Mouse (Mus musculus): ENCODE results near the gene Rad51b. TPM values are rescaled to one million over a fixed set of nuclear protein-coding genes. Genes with fewer than 3 reads are reported as not detected.
A peak's percentile ranks its signal among the peaks of the same experiment; 100 is the strongest.

Gene Rad51b
- polyA plus RNA-seq, 1 experiment from 2014 or later: 3.9 TPM

- ATAC-seq (replicated peaks; ENCODE audit: low FRiP score, low read depth) (no peak), DNase-seq (ENCODE audit: low spot score) (no peak)
- no peaks in the 10 kb centered on the region for H3K27me3 ChIP-seq (ENCODE audit: insufficient read depth, low read length)
- TF ChIP-seq CTCF (IDR thresholded peaks at IDR 0.05; ENCODE audit: low read depth): no peak
- H3K36me3 ChIP-seq (ENCODE audit: insufficient read depth, low read length): no peaks in the 10 kb centered on the region
- no peaks in the 10 kb centered on the region for H3K9me3 ChIP-seq (replicated peaks; ENCODE audit: low read length)
- no peak overlapping the region for H3K4me2 ChIP-seq (ENCODE audit: low read length)
- no peak overlapping the region for H3K27ac ChIP-seq
- H3K4me3 ChIP-seq (replicated peaks; ENCODE audit: low read depth, low read length): no peak overlapping the region
- no peak overlapping the region for H3K9ac ChIP-seq (ENCODE audit: low read depth, low read length)
- H3K4me1 ChIP-seq (replicated peaks; ENCODE audit: insufficient read depth, low read length): 0 out of 2 replicates have a peak, but pooled peaks cover 4% of the 10 kb centered on the region
Observed at GRCm38 (mm10) chr12:79649796-79650195, 352.7 kb downstream of the Rad51b start.

GRCm38 (mm10) chr12:79655138-79655537 lies 358.1 kb downstream of the Rad51b start:
- no peak for ATAC-seq (replicated peaks; ENCODE audit: low FRiP score, low read depth)

GRCm38 (mm10) chr12:79658861-79659260 lies 361.8 kb downstream of the Rad51b start:
- H3K9me3 ChIP-seq (replicated peaks; ENCODE audit: low read length): no peaks in the 10 kb centered on the region
- no peaks in the 10 kb centered on the region for H3K36me3 ChIP-seq (ENCODE audit: insufficient read depth, low read length)
- H3K27ac ChIP-seq: no peak overlapping the region
- H3K4me1 ChIP-seq (replicated peaks; ENCODE audit: insufficient read depth, low read length): peaks cover 17% of the 10 kb centered on the region; the same call in 1 of the 2 replicates
- no peaks in the 10 kb centered on the region for H3K27me3 ChIP-seq (ENCODE audit: insufficient read depth, low read length)
- TF ChIP-seq CTCF (IDR thresholded peaks at IDR 0.05; ENCODE audit: low read depth): no peak
- H3K9ac ChIP-seq (ENCODE audit: low read depth, low read length): no peak overlapping the region
- no peak for ATAC-seq (replicated peaks; ENCODE audit: low FRiP score, low read depth)
- no peak overlapping the region for H3K4me3 ChIP-seq (replicated peaks; ENCODE audit: low read depth, low read length)
- DNase-seq (ENCODE audit: low spot score): peak; percentile 36
- WGBS: 73% methylated on average over 3 of the region's 3 CpGs
- no peak overlapping the region for H3K4me2 ChIP-seq (ENCODE audit: low read length)

More at GRCm38 (mm10) chr12:79655138-79655537, 358.1 kb downstream of the Rad51b start:
- no peak for DNase-seq (ENCODE audit: low spot score)
- H3K36me3 ChIP-seq (ENCODE audit: insufficient read depth, low read length): no peaks in the 10 kb centered on the region
- 94% methylated on average over 5 of the region's 5 CpGs for WGBS
- H3K9ac ChIP-seq (ENCODE audit: low read depth, low read length): no peak overlapping the region
- H3K9me3 ChIP-seq (replicated peaks; ENCODE audit: low read length): no peaks in the 10 kb centered on the region
- peaks cover under 1% of the 10 kb centered on the region; the same call in 1 of the 2 replicates for H3K4me1 ChIP-seq (replicated peaks; ENCODE audit: insufficient read depth, low read length)
- H3K27me3 ChIP-seq (ENCODE audit: insufficient read depth, low read length): no peaks in the 10 kb centered on the region
- no peak overlapping the region for H3K4me3 ChIP-seq (replicated peaks; ENCODE audit: low read depth, low read length)
- TF ChIP-seq CTCF (IDR thresholded peaks at IDR 0.05; ENCODE audit: low read depth): peak; percentile 20; the same call in 1 of the 2 replicates
- H3K27ac ChIP-seq: no peak overlapping the region
- H3K4me2 ChIP-seq (ENCODE audit: low read length): no peak overlapping the region

- DNase-seq (ENCODE audit: low spot score) (peak; percentile 66), ATAC-seq (replicated peaks; ENCODE audit: low FRiP score, low read depth) (0 out of 2 replicates have a peak, but pooled peaks have one; percentile 35)
- Histone ChIP-seq H3K4me2 (ENCODE audit: low read length) (no peak overlapping the region), H3K9ac (ENCODE audit: low read depth, low read length) (no peak overlapping the region), H3K27me3 (ENCODE audit: insufficient read depth, low read length) (no peaks in the 10 kb centered on the region), H3K4me3 (replicated peaks; ENCODE audit: low read depth, low read length) (no peak overlapping the region), H3K36me3 (ENCODE audit: insufficient read depth, low read length) (no peaks in the 10 kb centered on the region), H3K27ac (peak overlapping the region; percentile 58), H3K9me3 (replicated peaks; ENCODE audit: low read length) (no peaks in the 10 kb centered on the region), H3K4me1 (replicated peaks; ENCODE audit: insufficient read depth, low read length) (peaks cover 24% of the 10 kb centered on the region; the same call in 1 of the 2 replicates)
- TF ChIP-seq CTCF (IDR thresholded peaks at IDR 0.05; ENCODE audit: low read depth): no peak
- 17% methylated on average over 2 of the region's 2 CpGs for WGBS
Observed at GRCm38 (mm10) chr12:79661270-79661669, 364.2 kb downstream of the Rad51b start.

GRCm38 (mm10) chr12:79663131-79663892 lies 366.2 kb downstream of the Rad51b start:
- DNase-seq (ENCODE audit: low spot score) (peak; percentile 93), ATAC-seq (replicated peaks; ENCODE audit: low FRiP score, low read depth) (peak; percentile 69)
- no peak overlapping the region for H3K4me2 ChIP-seq (ENCODE audit: low read length)
- no peaks in the 10 kb centered on the region for H3K27me3 ChIP-seq (ENCODE audit: insufficient read depth, low read length)
- H3K36me3 ChIP-seq (ENCODE audit: insufficient read depth, low read length): no peaks in the 10 kb centered on the region
- H3K4me3 ChIP-seq (replicated peaks; ENCODE audit: low read depth, low read length): no peak overlapping the region
- WGBS: 14% methylated on average over 10 of the region's 10 CpGs
- no peak for TF ChIP-seq CTCF (IDR thresholded peaks at IDR 0.05; ENCODE audit: low read depth)
- H3K27ac ChIP-seq: peak overlapping the region; percentile 81
- peaks cover 24% of the 10 kb centered on the region; the same call in 1 of the 2 replicates for H3K4me1 ChIP-seq (replicated peaks; ENCODE audit: insufficient read depth, low read length)
- no peak overlapping the region for H3K9ac ChIP-seq (ENCODE audit: low read depth, low read length)
- no peaks in the 10 kb centered on the region for H3K9me3 ChIP-seq (replicated peaks; ENCODE audit: low read length)

GRCm38 (mm10) chr12:79663893-79664574 lies 367.0 kb downstream of the Rad51b start:
- Histone ChIP-seq H3K4me3 (replicated peaks; ENCODE audit: low read depth, low read length) (no peak overlapping the region), H3K4me1 (replicated peaks; ENCODE audit: insufficient read depth, low read length) (peaks cover 24% of the 10 kb centered on the region; the same call in 1 of the 2 replicates), H3K27me3 (ENCODE audit: insufficient read depth, low read length) (no peaks in the 10 kb centered on the region), H3K9ac (ENCODE audit: low read depth, low read length) (no peak overlapping the region), H3K27ac (peak overlapping the region; percentile 81), H3K36me3 (ENCODE audit: insufficient read depth, low read length) (no peaks in the 10 kb centered on the region), H3K9me3 (replicated peaks; ENCODE audit: low read length) (no peaks in the 10 kb centered on the region), H3K4me2 (ENCODE audit: low read length) (no peak overlapping the region)
- ATAC-seq (replicated peaks; ENCODE audit: low FRiP score, low read depth) (no peak), DNase-seq (ENCODE audit: low spot score) (peak; percentile 66)
- 25% methylated on average over 7 of the region's 7 CpGs for WGBS
- TF ChIP-seq CTCF (IDR thresholded peaks at IDR 0.05; ENCODE audit: low read depth): no peak

All from kidney, postnatal 0 days (tissue).